Mouse (Mus musculus) skeletal muscle tissue, postnatal 0 days (tissue): Measurements from ENCODE around the gene Brk1. TPM values are rescaled to one million over a fixed set of nuclear protein-coding genes. Genes with fewer than 3 reads are reported as not detected.

ENCODE experiments used
- polyA plus RNA-seq: library from polyadenylated mRNA; unstranded; fragments of >200 nt; fragmentation: Nextera tagmentation; extraction: Ambion mirVana; gene quantifications from 2 replicates; pipeline ENCODE4 v1.2.1, GENCODE M21; 2015

Gene Brk1
- 143 and 159 TPM in 2 replicates for polyA plus RNA-seq

DNA sequence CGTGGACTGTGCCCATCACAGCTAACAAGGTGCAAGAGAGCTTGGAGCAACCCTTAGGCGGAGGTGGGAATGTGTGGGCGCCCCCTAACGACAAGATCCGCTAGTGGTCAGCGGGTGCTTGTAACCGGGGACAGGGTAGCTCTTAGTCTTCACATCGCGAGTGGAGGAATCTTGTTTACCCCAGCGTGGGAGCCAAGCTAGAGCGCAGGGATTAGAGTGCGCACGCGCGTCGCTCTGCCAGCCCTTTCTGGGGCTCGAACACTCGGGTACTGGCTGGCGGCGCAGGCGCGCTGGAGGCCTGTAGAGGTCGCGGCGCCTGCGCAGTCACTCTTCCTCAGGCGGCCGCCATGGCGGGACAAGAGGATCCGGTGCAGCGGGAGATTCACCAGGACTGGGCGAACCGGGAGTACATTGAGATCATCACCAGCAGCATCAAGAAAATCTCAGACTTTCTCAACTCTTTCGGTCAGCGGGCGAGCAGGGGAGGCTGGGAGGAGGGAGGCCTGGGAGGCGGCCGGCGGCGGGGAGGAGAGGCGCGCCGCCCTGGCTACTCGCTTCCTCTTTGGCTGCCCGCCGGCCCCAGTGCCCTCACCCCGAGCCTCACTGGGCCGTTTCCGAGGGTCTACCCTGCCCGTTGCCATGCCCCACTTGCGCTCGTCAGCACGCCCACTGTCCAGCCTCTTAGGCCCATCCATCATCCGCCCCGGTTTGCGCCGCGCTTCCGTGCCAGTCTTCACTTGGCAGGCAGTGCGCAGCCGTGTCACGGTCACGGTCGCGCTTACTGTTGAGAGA lies at the start of gene Brk1:
TSS of gene Brk1 (plus strand) at position 341 of the 792 bp plus-strand sequence.

DNA sequence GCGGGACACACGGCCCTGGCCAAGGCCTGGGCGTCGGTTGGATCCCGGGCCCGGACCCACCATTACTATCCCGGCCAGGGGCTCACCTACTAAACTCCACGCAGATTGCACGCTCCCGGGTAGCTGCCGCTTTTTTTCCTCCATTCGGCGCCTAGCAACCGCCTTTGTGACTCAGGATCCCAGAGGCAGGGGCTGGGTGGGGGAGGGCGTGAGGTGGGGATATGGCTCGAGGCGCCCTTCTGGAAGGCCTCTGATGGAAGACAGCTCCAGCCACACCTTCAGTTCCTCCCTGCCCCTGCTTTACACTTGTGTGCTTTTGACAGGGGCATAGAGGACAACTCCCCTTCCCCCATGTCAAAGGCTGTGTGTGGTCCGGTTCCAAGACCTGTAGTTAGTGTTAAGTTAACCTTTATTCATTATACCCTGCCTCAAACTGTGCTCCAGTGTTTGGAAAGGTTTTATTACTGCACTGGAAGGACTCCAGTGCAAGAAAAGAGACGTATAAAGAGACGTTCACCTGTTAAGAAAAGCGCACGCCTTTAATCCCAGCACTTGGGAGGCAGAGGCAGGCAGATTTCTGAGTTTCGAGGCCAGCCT lies 3.9 kb upstream of the Brk1 start, which contains the start of gene Fancd2os:
TSS of gene Fancd2os (minus strand) at position 173 of the 597 bp plus-strand sequence.

DNA sequence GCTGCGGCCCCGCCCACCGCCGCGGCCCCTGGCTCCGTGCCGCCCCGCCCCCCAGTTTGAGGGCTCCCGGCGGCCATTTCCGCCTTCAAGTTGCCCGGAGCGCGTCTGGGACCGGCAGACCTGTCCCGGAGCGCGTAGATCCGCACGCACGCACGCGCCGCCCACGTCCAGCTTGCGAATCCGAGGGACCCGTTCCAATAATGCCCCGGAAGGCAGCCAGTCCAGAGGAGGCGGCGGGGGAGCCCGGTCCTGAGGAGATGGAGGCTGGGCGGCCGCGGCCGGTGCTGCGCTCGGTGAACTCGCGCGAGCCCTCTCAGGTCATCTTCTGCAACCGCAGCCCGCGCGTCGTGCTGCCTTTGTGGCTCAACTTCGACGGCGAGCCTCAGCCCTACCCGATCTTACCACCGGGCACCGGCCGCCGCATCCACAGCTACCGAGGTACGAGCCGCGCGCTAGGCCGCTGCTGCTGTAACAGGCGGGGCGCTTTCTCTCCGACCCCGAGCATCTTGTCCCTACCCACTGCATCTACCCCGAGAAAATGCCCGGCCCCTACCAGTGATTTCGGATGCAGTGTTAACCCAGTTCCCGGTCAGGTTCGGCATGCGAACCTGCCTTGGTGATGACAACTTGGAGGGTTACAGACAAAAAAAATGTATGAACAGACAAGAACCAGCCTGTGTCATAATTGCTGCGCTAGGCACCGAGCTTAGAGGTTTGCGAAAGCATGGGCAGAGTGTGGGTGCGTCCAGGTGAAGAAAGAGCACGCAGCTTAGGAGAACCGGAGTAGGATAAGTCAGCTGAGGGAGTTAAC lies 19.6 kb downstream of the Brk1 start, which contains the start of gene Vhl:
TSS of gene Vhl (plus strand) at position 19 of the 811 bp plus-strand sequence.

DNA sequence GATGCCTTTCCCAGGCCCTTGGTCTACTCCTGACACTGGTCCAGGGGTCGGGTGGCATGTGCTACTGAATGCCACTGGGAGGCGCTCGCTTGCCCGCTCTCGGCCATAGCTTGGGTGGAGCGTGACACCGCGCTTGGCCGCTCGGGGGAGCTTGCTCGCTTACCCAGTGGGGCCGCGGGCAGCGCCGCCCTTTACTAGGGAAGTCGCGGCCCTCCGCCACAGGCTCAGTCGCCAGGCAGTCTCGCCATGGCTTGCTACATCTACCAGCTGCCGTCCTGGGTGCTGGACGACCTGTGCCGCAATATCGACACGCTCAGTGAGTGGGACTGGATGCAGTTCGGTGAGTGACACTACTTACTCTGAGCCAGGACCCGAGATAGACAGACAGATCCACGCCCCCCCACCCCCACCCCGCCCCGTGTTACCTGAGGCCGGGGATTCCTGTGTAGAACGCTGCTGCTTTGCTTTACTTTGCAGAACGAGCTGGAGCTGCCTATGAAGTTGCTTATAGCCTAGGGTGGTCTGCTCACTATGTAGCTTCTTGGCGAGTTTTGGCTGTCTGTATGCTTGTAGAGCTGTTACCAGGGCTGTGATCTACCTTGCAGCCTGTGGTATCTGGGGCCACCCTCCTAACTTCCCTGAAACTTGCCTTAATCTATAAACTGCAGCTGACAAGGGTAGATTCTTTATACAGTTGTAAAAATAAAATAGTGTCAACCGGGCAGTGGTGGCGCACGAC lies 33.9 kb downstream of the Brk1 start, which contains the start of gene Irak2:
TSS of gene Irak2 (plus strand) at position 166 of the 739 bp plus-strand sequence.

Other genes with a start within 250 kb of the Brk1 start
- gene Tada3, start 226.9 kb upstream of the Brk1 start, polyA plus RNA-seq: 32.0 and 32.4 TPM in 2 replicates
- 179 and 222 TPM in 2 replicates for gene Arpc4, start 226.7 kb upstream of the Brk1 start, polyA plus RNA-seq
- gene Ttll3, start 215.5 kb upstream of the Brk1 start, polyA plus RNA-seq: 1.4 and 2.5 TPM in 2 replicates
- 21.7 and 28.6 TPM in 2 replicates for gene Rpusd3, start 185.4 kb upstream of the Brk1 start, polyA plus RNA-seq
- 8.3 and 223 TPM in 2 replicates for gene Cidec, start 169.0 kb upstream of the Brk1 start, polyA plus RNA-seq
- 63.9 and 64.1 TPM in 2 replicates for gene Jagn1, start 162.2 kb upstream of the Brk1 start, polyA plus RNA-seq
- 1.9 and 2.3 TPM in 2 replicates for gene Il17re, start 146.3 kb upstream of the Brk1 start, polyA plus RNA-seq
- 12.8 and 17.1 TPM in 2 replicates for gene Il17rc, start 133.3 kb upstream of the Brk1 start, polyA plus RNA-seq
- 25.2 and 33.4 TPM in 2 replicates for gene Creld1, start 121.5 kb upstream of the Brk1 start, polyA plus RNA-seq
- gene Prrt3, start 102.8 kb upstream of the Brk1 start, polyA plus RNA-seq: 0.41 and 0.55 TPM in 2 replicates
- gene Emc3, start 73.1 kb upstream of the Brk1 start, polyA plus RNA-seq: 61.7 and 73.1 TPM in 2 replicates
- gene Fancd2, start 73.1 kb upstream of the Brk1 start, polyA plus RNA-seq: 1.5 and 1.7 TPM in 2 replicates
- gene Fancd2os, start 4.1 kb upstream of the Brk1 start, polyA plus RNA-seq: not detected in 2 replicates
- 14.9 and 16.5 TPM in 2 replicates for gene Vhl, start 19.2 kb downstream of the Brk1 start, polyA plus RNA-seq
- gene Irak2, start 33.7 kb downstream of the Brk1 start, polyA plus RNA-seq: 5.6 and 5.9 TPM in 2 replicates
- gene Tatdn2, start 92.3 kb downstream of the Brk1 start, polyA plus RNA-seq: 0.47 and 0.89 TPM in 2 replicates
- 0.27 and 0.30 TPM in 2 replicates for gene Ghrl, start 115.1 kb downstream of the Brk1 start, polyA plus RNA-seq
- 120 and 147 TPM in 2 replicates for gene Sec13, start 136.0 kb downstream of the Brk1 start, polyA plus RNA-seq